Mouse (Mus musculus) thymus, postnatal 4 days (tissue): ENCODE measurements around the gene Per1.
A peak's percentile ranks its signal among the peaks of the same experiment; 100 is the strongest.

Experiments
- DNase-seq: peaks from one replicate; pipeline ENCODE4 v3.0.0; 2021

The Per1 gene

DNA sequence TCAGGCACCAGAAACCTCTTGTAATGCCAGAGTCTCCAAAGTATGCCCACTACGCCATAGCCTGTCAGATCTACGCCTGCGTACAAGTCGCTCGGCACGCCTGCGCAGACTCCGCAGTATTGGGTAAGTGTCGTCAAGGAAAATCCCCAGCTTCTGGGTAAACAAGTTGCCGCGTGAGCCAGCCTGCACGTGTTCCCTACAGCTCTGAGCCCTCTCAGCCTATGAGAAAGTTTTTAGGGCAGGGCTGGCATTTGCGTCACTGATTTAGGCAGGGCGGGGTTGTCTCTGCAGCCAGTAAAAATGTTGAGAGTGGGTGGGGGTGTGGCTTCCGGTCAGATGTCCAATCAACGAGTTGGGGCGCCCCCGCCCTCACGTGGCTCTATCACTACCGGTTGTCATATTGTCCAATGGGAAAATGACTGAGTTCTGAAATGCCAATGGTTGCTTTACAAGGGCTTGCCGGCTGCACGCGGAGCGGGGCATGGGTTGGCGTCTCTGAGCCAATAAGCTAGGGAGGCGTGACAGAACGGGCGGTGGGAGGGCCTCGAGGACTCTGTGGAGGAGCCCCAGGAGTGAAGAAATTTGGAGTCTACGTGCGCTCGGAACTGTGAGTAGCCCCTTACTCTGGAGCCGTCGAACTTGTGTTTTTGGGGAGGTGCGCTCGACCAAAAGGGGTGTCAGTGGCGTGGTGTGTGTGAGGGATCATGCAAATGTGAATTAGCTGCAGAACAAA, at the start of gene Per1:
Per1 (plus strand) TSS at position 521 of the 733 bp plus-strand sequence.
- peak; percentile 96 for DNase-seq

GRCm38 (mm10) chr11:69045531-69046394, 49.3 kb upstream of the Per1 start, which contains the start of gene Aurkb:
Aurkb (plus strand) TSS chr11:69045647.
- peak; percentile 89 for DNase-seq

- no peak for DNase-seq
Measured at GRCm38 (mm10) chr11:69046395-69046774, 48.6 kb upstream of the Per1 start.

- DNase-seq: no peak
Measured at GRCm38 (mm10) chr11:69047592-69047991, 47.4 kb upstream of the Per1 start.

- no peak for DNase-seq
Measured at GRCm38 (mm10) chr11:69048151-69048550, 46.9 kb upstream of the Per1 start.

GRCm38 (mm10) chr11:69050748-69051147, 44.3 kb upstream of the Per1 start:
- no peak for DNase-seq

DNA sequence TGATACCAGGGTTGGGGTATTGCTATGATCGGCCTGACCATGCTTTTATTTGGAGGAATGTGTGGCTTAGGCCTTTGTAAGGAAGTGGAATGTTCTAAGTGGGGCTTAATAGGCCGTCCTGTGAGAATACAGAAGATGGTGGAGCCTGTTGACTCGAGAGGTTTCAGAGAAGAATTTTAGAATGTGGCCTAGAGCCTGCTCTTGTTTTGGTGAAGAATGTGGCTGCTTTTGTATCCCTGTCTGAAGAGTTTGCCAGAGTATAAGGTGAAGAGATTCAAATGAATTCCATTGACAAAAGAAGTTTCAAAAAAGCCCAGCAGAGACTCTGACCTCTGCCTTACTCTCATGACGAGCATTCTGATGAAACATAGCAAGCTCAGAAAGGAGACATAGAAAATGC, 43.2 kb upstream of the Per1 start:
- DNase-seq: no peak

GRCm38 (mm10) chr11:69052824-69053421, 42.1 kb upstream of the Per1 start:
- DNase-seq: no peak

DNA sequence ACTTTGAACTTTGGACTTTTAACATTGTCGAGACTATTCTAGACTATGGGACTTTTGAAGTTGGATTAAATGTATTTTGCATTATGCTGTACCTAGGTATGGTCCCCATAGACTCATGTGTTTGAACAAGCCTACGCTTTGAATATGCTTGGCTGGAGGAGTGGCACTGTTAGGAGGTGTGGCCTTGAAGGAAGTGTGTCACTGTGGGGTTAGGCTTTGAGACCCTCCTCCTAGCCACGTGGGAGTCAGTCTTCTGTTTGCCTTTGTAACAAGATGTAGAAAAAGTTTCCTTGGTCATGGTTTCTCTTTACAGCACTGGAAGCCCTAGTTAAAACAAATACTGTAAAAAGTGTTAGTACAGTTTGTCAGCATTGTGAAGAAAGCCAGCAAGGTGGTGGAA, 41.2 kb upstream of the Per1 start:
- DNase-seq: no peak

DNA sequence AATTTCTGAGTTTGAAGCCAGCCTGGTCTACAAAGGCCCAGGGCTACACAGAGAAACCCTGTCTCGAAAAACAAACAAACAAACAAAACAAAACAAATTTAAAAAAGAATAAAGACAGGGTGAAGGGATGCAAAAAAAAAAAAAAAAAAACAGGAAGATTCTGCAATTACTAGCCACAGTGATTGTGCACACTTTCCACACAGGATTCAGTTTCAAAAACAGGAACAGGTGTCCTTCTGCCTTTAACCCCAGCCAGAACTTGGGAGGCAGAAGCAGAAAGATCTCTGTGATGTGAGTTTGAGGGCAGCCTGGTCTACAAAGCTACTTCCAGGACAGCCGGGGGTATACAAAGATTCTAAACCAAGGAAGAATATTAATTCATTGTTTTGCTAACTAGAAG, 36.8 kb upstream of the Per1 start:
- no peak for DNase-seq

DNA sequence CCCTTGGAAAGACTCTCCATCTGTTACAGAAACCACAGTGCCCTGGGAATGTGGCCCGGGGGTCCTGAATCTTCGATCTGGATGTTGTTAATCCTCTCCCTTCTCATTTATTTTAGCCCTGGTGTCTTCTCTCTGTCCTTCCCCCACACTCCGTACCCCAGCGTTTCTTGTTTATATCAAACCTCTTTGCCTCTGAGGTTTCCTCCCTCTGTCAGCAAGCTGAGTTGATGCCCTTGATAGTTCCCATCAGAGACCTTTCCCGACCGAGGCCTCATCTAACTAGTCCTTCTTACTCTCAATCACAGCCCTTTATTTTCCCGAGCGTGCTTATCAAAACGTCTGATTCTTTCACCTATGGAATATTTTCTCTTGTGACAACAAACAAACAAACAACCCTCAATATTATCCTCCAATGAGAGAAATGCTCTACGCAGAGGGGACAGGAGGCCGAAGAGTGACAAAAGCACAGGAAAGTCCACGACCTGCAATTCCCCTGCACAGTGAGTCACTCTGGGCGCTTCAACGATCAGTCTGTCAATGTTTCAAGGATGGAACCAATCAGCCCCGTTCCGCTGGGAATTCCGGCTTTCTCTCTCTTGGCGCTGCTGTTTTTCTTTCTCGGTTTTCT, 36.2 kb upstream of the Per1 start:
- DNase-seq: no peak

- peak; percentile 94 for DNase-seq
Measured at GRCm38 (mm10) chr11:69059357-69059974, 35.6 kb upstream of the Per1 start, which contains the start of gene Borcs6. Borcs6 (plus strand) TSS chr11:69059717.

GRCm38 (mm10) chr11:69059975-69060411, 35.0 kb upstream of the Per1 start:
- DNase-seq: peak; percentile 81

GRCm38 (mm10) chr11:69060448-69061254, 34.4 kb upstream of the Per1 start:
- peak; percentile 61 for DNase-seq

- no peak for DNase-seq
Measured at GRCm38 (mm10) chr11:69061255-69061912, 33.6 kb upstream of the Per1 start.

GRCm38 (mm10) chr11:69062194-69062760, 32.7 kb upstream of the Per1 start:
- peak; percentile 81 for DNase-seq

- DNase-seq: peak; percentile 96
Measured at GRCm38 (mm10) chr11:69062761-69063224, 32.2 kb upstream of the Per1 start.

DNA sequence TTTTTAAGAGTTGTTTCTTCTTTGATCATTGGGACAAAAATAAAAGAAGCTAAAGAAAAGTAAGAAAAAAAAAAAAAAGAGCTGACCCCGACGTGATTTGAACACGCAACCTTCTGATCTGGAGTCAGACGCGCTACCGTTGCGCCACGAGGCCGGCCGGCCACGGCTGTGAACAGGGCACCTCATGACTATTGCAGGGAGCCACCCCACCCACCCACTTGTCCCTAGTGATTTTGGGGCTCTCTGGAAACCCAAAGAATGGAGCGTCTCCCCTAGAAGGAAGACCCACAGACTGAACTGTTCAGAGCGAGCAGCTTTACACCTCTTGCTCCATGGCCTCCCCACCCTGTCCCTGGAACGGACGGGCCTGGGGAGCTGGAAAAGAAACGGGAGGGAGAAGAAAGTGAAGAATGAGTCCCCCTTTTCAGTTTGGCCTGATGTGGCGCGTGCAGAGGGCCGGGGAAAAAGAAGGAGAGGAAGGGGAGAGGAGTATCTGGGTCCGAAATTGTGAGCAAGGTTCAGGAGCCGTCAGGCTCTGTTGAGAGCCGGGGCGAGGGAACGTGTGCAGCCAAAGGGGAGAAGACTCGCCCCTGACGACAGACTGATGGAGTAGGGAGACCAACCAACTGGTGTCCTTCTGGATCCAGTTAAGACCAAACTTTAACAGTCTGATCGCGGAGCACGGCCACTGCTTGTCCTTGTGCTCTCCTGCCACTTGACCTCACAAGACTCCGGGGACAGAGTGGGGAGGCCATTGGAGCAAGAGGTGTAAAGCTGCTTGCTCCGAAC, 31.4 kb upstream of the Per1 start:
- DNase-seq: peak; percentile 93

GRCm38 (mm10) chr11:69064259-69065133, 30.5 kb upstream of the Per1 start:
- DNase-seq: no peak
